Mouse (Mus musculus): Measurements from ENCODE around the gene 5730455P16Rik.
"Not testable (repeated sequence)": the region's sequence is repeated elsewhere in the genome, so short reads cannot be mapped to it uniquely, and the experiment has no call there.

The 5730455P16Rik gene

DNA sequence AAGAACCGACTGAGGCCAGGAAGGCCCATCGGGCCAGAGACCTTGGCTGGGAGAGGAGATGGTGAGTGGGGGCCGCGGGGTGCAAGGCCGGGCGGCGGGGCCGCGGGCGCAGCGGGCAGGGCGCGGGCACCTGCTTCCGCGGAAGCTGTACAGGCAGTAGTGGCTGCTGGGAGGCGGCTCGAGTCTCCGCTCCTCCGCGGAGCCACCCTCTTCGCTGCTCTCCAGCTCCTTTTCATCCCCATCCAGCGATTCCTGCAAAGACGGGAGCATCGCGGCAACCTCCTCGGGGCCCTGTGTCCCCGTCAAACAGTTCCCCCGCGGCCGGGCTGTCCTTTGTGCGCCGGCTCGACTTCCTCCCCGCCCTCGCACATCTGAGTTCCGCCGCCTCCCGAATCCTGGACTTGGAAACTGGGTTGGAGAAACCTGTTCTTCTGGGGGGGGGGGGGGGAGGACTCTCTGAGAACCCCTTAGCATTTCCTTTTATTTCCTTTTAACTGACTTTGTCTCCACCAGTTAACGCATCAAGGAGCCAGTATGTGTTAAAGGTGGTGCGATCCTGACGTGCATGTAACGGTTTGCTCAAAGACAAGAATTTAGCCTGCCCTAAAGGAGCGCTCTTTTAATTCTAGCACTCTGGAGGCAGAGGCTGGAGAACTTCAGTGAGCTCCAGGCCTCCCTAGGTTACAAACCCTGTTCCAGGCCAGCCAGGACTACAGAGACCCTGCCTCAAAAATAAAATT lies at the start of gene 5730455P16Rik:
Gene 5730455P16Rik, minus strand, starts transcription at position 323 of the 740 bp plus-strand sequence.
- DNase-seq (ENCODE audit: low read depth) = peak; percentile 85

DNA sequence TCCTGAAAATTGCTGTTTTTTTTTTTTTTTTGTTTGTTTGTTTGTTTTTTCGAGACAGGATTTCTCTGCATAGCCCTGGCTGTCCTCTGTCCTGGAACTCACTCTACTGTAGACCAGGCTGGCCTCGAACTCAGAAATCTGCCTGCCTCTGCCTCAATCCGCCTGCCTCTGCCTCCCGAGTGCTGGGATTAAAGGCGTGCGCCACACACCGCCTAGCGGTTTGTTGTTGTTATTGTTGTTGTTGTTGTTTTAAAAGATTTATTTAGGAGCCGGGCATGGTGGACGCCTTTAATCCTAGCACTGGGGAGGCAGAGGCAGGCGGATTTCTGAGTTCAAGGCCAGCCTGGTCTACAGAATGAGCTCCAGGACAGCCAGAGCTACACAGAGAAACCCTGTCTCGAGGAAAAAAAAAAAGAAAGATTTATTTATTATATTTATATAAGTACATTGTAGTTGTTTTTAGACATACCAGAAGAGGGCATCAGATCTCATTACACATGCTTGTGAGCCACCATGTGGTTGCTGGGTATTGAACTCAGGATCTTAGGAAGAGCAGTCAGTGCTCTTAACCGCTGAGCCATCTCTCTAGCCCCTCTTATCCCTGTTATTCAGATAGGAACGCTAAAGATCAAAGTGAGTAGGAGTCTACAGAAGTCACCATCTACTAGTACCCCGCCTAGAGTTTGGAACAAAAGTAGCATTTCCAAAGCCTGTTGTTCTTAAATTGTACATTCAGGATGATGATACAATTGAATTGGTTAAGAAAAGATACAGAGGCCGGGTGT lies 48.4 kb upstream of the 5730455P16Rik start:
- not testable (repeated sequence) for DNase-seq (ENCODE audit: low read depth)

DNA sequence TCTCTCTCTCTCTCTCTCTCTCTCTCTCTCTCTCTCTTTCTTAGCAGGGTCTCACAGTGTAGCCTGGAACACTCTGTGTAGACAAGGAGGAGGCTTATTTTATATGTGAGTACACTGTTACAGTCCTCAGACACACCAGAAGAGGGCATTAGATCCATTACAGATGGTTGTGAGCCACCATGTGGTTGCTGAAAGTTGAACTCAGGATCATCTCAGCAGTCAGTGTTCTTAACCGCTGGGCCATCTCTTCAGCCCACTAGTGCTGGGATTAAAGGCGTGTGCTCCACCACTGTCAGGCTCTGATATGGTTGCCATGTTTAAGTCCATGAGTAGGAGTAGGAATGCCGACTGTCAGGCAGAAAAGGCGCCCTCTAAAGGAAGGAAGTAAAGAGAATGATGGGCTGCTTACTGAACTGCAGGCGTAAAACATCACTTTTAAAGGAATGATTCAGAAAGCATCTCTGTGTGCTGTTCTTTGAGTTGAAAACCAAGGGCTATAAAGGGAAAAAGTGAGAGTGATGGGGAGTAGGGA lies 47.5 kb upstream of the 5730455P16Rik start:
- DNase-seq (ENCODE audit: low read depth) = no peak

DNA sequence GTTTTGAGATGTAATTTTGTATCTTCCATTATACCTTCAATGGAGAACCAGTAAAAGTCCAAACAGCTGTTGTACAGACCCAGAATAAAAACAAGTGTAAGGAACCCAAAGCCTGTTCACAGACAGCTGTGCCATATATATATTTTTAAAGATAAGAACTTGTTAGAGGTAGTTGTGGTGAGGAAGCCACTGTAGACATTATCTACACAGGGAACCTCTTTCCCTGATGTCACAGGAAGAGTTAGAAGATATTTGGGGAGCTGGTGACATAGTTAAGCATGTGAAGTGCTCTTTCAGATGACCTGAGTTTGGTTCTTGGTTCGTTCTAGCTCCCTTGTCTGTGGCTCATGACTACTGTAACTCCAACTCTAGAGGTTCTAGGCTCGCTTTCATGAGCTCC lies 46.9 kb upstream of the 5730455P16Rik start:
- DNase-seq (ENCODE audit: low read depth) = no peak

DNA sequence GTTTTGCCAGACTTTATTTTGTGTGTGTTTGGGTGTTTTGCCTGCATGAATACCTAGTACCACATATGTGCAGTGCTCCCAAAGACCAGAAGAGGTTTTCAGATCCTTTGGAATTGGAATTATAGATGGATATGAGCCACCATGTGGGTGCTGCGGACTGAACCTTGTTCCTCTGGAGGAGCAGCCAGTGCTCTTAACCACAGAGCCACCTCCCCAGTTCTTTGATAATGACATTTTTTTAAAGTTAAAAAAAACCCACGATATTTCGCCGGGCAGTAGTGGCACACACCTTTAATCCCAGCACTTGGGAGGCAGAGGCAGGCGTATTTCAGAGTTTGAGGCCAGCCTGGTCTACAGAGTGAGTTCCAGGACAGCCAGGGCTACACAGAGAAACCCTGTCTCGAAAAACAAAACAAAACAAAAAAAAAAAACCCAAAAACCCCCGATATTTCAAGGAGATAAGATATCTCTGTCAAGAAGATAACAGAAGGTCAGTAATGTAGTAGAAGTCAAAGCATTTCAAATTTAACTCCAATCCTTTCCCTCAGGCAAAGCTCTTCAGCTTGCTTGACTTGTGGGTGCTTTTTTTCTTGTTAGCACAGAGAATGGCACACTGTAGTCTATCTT lies 43.7 kb upstream of the 5730455P16Rik start:
- no peak for DNase-seq (ENCODE audit: low read depth)

DNA sequence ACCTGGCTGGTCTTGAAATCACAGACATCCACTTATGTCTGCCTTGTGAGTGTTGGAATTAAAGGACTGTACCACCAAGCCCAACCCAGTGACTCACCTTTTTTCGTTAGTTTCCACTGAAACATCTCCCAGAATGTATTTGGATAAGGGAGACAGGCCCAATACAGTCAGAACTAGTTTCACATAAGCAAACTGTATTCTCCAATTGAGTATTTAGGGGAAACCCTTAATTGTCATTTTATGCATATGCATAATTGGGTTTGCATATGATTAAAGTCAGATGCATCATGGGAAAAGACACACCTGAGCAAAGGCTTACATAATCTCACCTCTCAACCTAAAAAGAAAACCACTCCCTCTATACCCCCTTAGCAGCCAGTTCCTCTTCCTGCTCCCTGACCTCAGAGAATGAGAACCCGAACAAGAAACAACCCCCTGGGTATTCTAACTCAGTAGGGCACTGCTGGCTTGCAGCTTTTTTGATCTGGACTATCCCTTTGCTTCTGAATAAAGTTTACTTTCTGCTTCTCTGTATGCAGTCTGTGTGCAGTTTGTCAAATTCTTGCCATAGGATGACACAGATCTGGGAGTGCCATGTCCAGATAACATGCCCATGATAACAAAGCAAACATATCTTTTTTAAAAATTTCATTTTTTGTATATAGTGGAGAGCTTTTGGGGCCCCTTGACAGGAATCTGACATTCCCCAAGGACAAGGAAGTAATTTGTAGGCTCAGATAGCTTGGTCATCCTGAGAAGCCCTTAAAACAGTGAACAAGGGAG lies 42.6 kb upstream of the 5730455P16Rik start:
- DNase-seq (ENCODE audit: low read depth) = no peak

DNA sequence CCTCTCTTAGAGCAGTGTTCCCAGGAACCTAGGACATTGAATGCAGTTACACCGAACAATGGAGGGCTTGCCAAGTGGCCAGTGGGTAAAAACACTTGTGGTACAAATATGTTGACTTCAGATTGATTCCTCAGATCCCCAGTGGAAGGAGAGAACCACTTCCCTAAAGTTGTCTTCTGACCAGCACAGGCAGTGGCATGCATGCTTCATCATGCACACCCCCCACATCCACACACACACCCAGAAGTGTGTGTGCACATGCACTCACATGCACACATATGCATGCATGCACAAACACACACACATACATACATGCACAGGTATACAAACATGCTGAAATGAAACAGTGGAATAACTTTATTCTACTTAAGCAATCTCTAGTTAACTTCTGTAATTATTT lies 41.9 kb upstream of the 5730455P16Rik start:
- DNase-seq (ENCODE audit: low read depth) = no peak

DNA sequence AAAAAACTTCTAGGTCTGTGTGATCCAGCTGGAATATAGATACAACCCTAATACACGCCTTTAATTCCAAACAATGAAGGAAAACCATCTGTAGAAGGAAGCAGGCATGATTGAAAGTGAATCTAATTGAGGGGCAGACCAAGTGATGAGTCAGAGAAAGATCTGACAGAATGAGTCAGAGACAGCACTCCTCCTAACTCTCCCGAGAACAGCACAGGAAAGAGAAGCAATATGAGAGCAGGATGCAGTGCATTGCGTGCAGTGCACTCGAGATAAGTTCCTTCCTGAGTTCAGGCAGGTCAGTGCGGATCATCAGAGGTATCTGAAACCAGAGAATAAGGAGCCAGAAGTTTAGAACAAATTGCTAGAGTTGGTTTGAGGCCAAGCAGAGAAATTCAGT lies 39.3 kb upstream of the 5730455P16Rik start:
- DNase-seq (ENCODE audit: low read depth) = no peak

DNA sequence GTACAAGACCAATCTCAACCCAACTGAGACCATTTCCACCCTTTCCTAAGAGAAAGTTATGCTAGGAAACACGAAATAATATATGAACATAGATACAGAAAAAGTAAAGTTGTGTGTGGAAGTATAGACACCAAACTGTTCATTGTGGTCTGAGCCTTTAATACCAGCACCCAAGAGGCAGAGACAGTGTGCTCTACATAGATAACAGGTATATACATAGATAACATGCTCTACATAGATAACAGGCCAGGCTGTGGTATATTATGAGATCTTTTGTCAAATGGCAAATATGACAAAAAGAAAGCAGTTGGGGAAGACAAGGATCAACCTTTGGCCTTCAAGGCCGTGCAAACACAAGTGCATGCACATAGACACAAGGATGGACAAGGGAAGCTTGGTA lies 32.5 kb upstream of the 5730455P16Rik start:
- DNase-seq (ENCODE audit: low read depth) = no peak

DNA sequence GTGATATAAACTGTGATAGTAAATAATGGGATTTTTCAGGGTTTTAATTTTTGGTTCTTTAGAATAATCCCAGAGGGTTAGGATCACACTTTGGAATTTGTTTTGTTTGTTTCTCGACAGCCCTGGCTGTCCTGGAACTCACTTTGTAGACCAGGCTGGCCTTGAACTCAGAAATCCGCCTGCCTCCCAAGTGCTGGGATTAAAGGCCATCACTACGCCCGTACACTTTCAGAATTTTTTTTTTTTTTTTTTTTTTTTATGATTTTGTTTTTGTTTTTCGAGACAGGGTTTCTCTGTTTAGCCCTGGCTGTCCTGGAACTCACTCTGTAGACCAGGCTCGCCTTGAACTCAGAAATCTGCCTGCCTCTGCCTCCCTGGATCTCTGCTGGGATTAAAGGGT lies 30.0 kb upstream of the 5730455P16Rik start:
- not testable (repeated sequence) for DNase-seq (ENCODE audit: low read depth)

DNA sequence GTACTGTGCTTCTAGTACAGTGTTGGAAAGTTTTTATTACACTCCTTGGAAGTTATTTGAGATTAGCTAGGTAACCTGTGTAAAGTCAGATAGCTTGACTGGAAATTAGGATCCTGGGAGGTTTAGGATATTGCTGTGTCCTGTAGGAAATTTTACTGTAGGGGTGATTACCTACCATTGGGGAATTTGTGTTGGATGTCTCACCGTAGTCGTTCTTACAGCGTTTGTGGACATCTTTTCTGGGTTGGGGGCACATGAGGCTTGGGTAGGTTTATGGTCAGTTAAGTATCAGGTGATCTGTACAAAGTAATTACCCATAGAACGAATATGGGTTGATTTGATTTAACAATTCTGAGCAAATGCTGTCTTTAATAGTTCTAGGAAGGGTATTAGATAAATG lies 18.8 kb upstream of the 5730455P16Rik start:
- DNase-seq (ENCODE audit: low read depth) = no peak

DNA sequence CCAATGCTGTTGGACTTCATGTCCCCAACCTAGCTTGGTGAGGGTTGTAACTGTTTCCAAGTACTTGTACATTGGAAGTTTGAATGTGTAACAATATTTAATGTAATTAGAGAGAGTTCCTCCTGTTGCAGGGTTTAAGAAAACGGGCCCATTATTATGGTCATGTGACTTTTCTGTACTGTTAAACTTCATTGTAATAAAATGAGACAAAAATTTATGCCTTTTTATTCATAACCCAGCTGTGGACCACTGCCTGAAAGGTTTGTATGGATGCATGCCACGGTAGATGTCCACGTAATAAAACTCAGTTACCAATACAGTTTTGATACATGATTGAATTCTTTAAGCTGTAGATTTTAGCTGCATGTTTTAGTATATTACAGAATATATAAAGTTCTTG lies 18.1 kb upstream of the 5730455P16Rik start:
- DNase-seq (ENCODE audit: low read depth) = no peak

DNA sequence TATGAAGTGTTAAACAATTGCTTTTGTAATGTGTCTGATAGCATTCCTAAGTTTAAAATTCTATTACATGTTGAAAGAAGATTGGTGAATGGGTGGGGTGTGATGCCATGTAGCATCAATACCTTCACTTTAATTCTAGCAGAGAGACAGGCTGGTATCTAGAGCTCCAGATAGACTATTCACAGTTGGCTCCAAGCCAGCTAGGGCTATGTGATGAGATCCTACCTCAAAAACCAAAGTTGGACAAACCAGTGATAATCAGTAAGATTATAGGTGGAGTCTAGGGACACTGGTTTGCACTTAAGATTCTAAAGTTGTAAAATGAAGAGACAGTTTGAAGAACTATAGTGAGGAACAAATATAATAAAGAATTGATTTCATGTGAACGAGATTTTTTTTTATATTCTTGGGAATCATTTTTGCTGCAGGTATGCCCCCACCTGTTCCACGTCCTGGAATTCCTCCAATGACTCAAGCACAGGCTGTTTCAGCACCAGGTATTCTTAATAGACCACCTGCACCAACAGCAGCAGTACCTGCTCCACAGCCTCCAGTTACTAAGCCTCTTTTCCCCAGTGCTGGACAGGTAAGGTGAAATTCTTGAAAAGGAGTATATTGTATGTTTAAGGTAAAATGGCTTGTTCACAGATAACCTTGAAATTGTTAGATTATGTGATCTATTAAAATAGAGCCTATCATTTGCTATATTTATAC lies 13.7 kb upstream of the 5730455P16Rik start:
- DNase-seq (ENCODE audit: low read depth) = no peak

DNA sequence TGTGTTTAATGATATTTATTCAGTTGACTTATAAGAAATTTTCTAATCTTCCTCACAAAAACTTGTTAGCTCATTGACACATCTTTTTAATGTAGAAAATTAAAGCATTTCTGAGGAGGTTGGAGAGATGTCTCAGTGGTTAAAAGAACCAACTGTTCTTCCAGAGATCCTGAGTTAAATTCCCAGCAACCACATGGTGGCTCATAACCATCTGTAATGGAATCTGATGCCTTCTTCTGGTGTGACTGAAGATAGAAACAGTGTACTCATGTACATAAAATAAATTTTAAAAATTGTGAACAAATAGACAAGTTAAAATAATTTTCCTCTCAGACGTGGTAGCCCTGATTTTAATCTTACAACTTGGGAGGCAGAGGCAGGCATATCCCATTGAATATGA lies 12.1 kb upstream of the 5730455P16Rik start:
- DNase-seq (ENCODE audit: low read depth) = no peak

DNA sequence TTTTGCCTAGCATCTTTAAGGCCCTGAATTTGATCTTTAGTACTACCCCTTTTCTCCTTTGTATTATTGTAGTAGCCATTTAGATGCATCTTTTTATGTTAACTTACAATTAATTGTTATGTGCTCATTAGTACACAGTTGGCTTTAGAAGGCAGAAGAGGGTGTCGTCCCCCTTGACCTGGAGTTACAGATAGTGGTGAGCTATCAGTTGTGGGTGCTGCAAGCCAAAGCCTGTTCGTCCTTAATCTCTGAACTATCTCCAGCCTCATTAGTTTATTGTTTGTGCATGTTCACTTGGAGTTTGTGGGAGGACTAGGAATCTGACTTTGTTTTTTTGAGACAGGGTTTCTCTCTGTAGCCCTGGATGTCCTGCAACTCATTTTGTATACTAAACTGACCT lies 9.0 kb upstream of the 5730455P16Rik start:
- no peak for DNase-seq (ENCODE audit: low read depth)

DNA sequence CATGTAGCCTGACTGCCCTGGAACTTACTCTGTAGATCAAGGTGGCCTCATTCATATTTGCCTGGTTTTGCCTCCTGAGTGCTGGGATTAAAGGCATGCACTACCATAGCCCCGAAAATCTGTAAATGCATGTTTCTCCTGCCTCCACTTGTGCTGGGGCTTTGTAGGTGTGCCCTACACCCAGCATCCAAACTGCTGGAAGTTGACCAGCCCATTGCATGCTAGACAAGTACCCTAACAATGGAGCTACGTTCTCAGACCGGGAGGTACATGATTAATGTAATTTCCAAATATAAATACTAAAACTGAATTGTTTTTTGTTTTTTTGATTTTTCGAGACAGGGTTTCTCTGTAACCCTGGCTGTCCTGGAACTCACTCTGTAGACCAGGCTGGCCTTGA lies 7.2 kb upstream of the 5730455P16Rik start:
- DNase-seq (ENCODE audit: low read depth) = no peak

DNA sequence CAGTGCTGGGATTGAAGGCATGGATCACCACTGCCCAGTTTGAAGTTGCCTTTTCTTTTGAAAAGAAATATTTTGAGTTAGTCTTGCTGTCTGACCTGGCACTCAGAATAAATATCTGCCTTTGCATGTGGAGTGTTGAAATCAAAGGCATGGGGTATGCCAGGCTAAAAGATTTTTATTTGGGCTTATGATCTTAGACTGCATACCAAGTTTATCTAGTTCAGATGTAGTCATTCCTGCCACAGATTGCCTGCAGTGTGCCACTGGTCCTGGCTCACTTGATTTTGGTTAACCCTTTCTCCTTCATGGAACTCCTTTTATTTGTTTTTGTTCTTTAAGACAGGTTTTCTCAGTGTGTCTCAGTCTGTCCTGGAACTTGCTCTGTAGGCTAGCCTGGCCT lies 6.6 kb upstream of the 5730455P16Rik start:
- DNase-seq (ENCODE audit: low read depth) = no peak

DNA sequence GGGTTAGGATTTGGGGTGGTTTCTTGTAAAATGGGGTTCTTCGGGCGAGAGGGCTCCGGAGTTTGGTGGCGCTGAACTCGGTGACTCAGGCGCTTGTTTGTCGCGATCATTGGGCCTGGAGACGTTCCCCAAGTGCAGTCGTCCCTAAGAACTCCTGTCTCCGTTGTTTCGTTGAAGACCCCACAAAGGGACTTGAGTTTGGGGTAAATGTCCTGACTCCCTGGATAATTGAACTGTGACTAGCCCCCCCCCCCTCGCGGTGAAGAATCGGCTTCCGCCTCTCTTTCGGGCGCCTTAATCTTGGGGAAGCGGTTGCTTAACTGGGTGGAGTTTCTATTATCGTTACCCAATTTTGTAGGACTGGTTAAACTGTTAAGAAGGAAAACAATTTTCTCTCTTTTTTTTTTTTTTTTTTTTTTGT lies 5.8 kb upstream of the 5730455P16Rik start:
- DNase-seq (ENCODE audit: low read depth) = no peak

DNA sequence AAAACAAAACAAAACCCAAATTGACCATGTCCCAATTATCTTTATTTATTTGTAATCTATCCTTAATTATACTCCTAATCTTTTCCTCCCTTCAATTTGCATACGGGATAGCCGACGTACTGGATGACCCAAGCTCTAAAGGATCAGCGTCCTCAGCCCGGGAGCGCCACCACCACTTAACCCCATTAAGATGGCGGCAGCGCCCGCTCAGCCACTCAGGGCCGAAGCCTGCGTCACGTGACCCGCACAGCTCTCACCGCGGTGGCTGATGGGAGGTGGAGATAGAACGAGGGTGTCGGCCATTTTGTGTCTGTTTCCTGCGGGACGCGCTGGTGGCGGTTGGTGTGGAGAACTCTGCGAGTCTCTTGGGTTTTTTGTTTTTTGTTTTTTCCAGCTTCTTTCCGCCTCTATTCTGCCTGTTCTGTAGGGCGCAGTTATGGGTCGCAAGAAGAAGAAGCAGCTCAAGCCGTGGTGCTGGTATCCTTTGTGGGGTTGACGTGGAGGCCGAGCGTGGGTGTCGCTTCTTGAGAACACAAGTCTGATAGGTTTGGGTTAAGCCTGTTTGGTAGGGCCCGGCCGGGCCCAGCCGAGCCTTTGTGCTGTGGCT lies 5.3 kb upstream of the 5730455P16Rik start, which contains the start of gene Zfp207:
Gene Zfp207, plus strand, starts transcription at position 261 of the 607 bp plus-strand sequence.
- DNase-seq (ENCODE audit: low read depth) = peak; percentile 97

DNA sequence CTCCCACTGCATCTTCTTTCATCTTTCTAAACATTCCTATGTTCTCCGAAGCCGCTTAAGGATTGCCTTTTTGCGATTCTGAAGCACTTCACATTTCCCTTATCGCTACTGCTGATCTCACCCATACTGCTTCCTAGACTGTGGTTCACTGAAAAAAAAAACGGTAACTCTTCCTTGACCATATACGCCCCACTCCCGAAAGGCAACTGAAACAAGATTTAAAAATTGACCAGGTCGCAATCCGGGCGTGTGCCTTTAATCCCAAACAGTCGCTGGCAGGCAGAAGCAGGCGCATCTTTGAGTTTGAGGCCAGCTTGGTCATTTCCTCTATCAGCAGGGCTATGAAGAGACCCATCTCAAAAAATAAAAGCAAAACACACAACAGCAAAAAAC lies 4.8 kb upstream of the 5730455P16Rik start:
- DNase-seq (ENCODE audit: low read depth) = no peak

DNA sequence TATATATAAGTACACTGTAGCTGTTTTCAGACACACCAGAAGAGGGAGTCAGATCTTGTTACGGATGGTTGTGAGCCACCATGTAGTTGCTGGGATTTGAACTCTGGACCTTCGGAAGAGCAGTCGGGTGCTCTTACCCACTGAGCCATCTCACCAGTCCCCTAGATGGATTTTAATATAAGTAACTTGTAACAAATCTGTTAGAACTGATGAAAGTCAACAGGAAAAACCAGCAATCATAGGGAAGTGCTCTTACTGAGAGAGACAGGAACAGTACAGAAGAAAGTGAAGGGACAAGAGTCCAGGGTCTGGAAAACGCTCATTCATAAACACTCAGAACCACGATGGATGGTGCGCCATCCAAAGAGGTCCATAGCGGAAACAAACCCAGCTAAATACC lies 1.4 kb upstream of the 5730455P16Rik start:
- DNase-seq (ENCODE audit: low read depth) = not testable (repeated sequence)
